Mouse (Mus musculus): ENCODE measurements around the gene Thra. TPM values are rescaled to one million over a fixed set of nuclear protein-coding genes. Genes with fewer than 3 reads are reported as not detected.
"Not testable (repeated sequence)": the region's sequence is repeated elsewhere in the genome, so short reads cannot be mapped to it uniquely, and the experiment has no call there.

Gene Thra
- polyA plus RNA-seq, 1 experiment from 2014 or later, result 9.5 TPM

DNA sequence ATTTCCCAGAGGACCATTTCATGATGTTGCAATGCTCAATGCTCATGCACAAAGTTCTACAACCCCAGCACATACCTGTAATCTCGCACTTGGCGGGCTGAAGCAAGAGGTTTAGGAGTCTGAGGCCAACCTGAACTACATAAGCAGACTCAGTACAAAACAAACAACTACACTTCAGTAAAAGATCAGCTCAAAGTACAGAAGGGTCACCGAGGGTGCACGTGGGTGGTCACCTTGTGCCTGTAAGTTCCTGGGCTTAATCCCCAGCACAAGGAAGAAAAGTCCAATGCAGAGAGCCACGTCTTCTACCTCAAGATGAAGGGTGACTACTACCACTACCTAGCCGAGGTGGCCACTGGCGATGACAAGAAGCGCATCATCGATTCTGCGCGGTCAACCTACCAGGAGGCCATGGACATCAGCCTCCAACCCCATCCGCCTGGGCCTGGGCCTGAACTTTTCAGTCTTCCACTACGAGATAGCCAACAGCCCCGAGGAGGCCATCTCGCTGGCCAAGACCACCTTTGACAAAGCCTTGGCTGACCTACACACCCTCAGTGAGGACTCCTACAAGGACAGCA, 14.4 kb upstream of the Thra start:
- Histone ChIP-seq H3K4me1 (peaks cover 12% of the 10 kb centered on the region), H3K36me3 (peaks cover 56% of the 10 kb centered on the region), H3K27me3 (ENCODE audit: low read depth, poor library complexity, severe bottlenecking) (no peaks in the 10 kb centered on the region), H3K27ac (replicated peaks) (no peak overlapping the region), H3K9me3 (replicated peaks) (no peaks in the 10 kb centered on the region), H3K4me3 (no peak overlapping the region)
- no peak for DNase-seq (ENCODE audit: low spot score)
- 95% methylated on average over 15 of the region's 15 CpGs for WGBS

DNA sequence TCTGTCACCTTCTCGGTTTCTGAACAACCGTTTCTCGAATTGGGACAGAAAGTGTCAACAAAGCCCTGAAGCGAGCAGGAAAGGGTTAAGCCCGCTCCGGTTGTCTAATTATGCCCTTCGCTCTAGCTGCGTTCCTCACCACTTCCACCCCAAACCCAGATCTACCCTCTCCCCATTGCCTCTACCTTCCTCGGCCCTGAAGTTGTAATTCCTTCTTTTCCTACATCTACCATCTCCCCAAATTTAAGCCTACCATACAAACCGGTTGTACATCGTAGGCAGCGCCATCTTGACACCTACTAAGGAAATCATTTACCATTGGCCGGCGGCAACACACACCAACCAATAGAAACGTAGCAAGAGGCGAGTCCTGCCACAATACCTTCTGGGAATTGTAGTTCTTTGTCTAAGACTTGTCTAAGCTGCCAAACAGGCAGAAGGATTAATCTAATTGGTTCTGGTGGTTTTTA, 11.3 kb upstream of the Thra start, which contains the start of gene Med24:
Med24 (minus strand) TSS at position 317 of the 470 bp plus-strand sequence.
- H3K36me3 ChIP-seq, result peaks cover 39% of the 10 kb centered on the region
- WGBS, result under 1% methylated on average over 16 of the region's 16 CpGs
- DNase-seq (ENCODE audit: low spot score), result peak; percentile 86
- H3K4me1 ChIP-seq, result peaks cover 10% of the 10 kb centered on the region
- peak within 1 kb of the TSS; percentile 64 for H3K4me3 ChIP-seq
- H3K27ac ChIP-seq (replicated peaks), result peak within 1 kb of the TSS; percentile 83
- peaks cover 2% of the 10 kb centered on the region; the same call in 1 of the 2 replicates for H3K9me3 ChIP-seq (replicated peaks)
- H3K27me3 ChIP-seq (ENCODE audit: low read depth, poor library complexity, severe bottlenecking), result no peaks in the 10 kb centered on the region

DNA sequence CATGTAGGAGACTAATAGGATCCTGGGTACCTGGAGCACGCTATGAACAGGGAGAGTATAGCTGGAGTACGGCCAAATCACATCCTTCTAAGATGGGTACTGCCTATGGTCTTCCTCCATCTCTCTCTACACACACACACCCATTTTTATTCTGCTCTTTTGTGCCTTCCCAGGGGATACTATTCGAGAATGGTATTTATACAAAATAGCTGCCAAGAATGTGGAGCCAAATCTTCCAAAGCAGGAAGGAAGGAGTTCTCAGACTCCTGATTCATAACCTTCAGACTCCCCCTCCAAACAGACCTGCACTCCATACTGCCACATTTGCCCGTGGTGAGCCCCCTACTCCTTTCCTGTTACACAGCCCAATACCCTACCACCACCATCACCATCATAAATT, 9.7 kb upstream of the Thra start:
- 79% methylated on average over 4 of the region's 4 CpGs for WGBS
- peaks cover 23% of the 10 kb centered on the region for H3K36me3 ChIP-seq
- peaks cover 10% of the 10 kb centered on the region for H3K4me1 ChIP-seq
- H3K4me3 ChIP-seq, result no peak overlapping the region
- no peaks in the 10 kb centered on the region for H3K27me3 ChIP-seq (ENCODE audit: low read depth, poor library complexity, severe bottlenecking)
- H3K9me3 ChIP-seq (replicated peaks), result peaks cover 6% of the 10 kb centered on the region; the same call in 1 of the 2 replicates
- no peak for DNase-seq (ENCODE audit: low spot score)
- no peak overlapping the region for H3K27ac ChIP-seq (replicated peaks)

DNA sequence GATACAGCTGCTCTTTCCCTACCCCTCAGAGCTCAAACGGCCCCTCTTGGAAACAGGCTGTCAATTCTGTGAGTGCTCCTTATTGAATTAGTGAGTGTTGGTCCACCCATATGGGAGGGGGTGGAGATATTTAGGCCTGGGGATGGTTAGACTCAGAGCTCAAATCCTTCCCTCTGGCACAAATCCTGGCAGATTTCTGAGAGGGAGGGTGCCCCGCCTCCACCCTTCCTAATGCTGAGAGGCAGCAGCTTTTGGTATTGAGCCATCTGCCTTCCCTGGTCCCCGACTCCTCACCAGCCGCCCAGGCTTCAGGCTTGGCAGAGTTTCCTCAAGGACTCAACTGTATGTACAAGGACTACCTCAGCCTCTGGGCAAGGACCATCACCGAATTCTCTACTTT, 9.3 kb upstream of the Thra start:
- 70% methylated on average over 5 of the region's 5 CpGs for whole genome bisulfite sequencing
- peaks cover 10% of the 10 kb centered on the region for H3K4me1 ChIP-seq
- H3K36me3 ChIP-seq, result peaks cover 19% of the 10 kb centered on the region
- peaks cover 6% of the 10 kb centered on the region; the same call in 1 of the 2 replicates for H3K9me3 ChIP-seq (replicated peaks)
- H3K27ac ChIP-seq (replicated peaks), result no peak overlapping the region
- no peak overlapping the region for H3K4me3 ChIP-seq
- no peaks in the 10 kb centered on the region for H3K27me3 ChIP-seq (ENCODE audit: low read depth, poor library complexity, severe bottlenecking)
- DNase-seq (ENCODE audit: low spot score), result no peak

DNA sequence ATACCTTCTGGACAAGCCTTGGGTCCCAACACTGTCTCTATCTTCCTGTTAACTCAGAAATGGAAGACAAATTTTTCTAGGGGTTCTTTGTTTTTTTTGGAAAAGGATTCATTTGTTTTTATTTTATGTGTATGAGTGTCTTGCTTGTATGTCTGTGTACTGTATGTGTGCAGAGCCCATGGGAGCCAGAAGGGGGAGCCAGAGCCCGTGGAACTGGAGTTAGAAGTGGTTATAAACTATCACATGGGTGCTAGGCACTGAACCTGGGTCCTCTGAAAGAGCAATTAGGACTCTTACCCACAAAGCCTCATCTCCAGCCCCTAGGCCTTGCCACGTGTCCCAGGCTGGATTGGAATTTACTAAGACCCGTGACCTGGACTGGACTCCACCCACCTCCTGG, 6.4 kb upstream of the Thra start:
- no peak overlapping the region for H3K4me3 ChIP-seq
- 81% methylated on average over 3 of the region's 3 CpGs for WGBS

DNA sequence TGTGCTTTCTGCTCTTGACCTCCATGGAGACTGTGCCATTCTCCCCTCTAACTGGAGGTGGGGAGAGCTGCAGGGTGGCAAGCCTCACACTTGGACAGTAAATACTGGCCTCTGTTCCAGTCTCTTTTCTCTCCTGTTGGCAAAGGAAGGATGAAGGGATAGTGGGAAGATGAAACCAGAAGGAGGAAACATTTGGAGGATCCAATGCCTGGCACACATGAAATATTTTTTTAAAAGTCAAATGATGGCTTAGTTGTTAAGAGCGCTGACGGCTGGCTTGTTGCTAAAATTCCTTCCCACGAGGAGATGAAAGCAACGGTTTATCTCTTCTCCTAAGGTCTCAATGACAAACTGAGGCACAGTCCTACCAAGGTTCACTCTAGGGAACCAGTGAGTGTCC, 5.3 kb upstream of the Thra start:
- peaks cover 6% of the 10 kb centered on the region; the same call in 1 of the 2 replicates for H3K9me3 ChIP-seq (replicated peaks)
- 89% methylated on average over 4 of the region's 4 CpGs for WGBS
- no peak overlapping the region for H3K27ac ChIP-seq (replicated peaks)
- no peak overlapping the region for H3K4me3 ChIP-seq
- H3K4me1 ChIP-seq, result peaks cover 21% of the 10 kb centered on the region
- no peaks in the 10 kb centered on the region for H3K27me3 ChIP-seq (ENCODE audit: low read depth, poor library complexity, severe bottlenecking)
- DNase-seq (ENCODE audit: low spot score), result no peak
- no peaks in the 10 kb centered on the region for H3K36me3 ChIP-seq

More for the DNA sequence above, 6.4 kb upstream of the Thra start:
- H3K27me3 ChIP-seq (ENCODE audit: low read depth, poor library complexity, severe bottlenecking), result no peaks in the 10 kb centered on the region
- peaks cover 6% of the 10 kb centered on the region; the same call in 1 of the 2 replicates for H3K9me3 ChIP-seq (replicated peaks)
- H3K36me3 ChIP-seq, result no peaks in the 10 kb centered on the region
- peaks cover 15% of the 10 kb centered on the region for H3K4me1 ChIP-seq
- H3K27ac ChIP-seq (replicated peaks), result no peak overlapping the region
- no peak for DNase-seq (ENCODE audit: low spot score)

DNA sequence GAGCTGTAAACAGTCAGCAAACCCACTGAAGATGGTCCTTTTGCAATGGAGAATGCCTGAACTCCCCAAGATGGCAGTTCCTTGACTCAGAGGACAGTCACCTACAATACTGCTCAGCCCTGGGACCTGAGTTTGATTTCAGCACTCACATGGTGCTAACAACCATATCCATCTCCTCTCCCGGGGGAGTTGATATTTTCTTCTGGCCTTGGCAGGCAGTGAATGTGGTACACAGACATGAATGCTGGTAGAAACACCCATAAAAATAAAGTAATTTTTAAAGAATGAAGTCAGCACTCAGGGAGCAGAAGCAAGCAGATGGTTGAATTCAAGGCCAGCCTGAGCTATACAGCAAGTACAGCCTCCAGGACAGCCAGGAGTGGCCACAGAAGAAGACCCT, 4.3 kb upstream of the Thra start:
- H3K4me3 ChIP-seq, result no peak overlapping the region
- H3K27ac ChIP-seq (replicated peaks), result no peak overlapping the region
- no peaks in the 10 kb centered on the region for H3K36me3 ChIP-seq
- H3K9me3 ChIP-seq (replicated peaks), result peaks cover 6% of the 10 kb centered on the region; the same call in 1 of the 2 replicates
- H3K4me1 ChIP-seq, result peaks cover 32% of the 10 kb centered on the region
- WGBS, result 90% methylated on average over 1 of the region's 1 CpGs
- no peak for DNase-seq (ENCODE audit: low spot score)
- H3K27me3 ChIP-seq (ENCODE audit: low read depth, poor library complexity, severe bottlenecking), result no peaks in the 10 kb centered on the region

DNA sequence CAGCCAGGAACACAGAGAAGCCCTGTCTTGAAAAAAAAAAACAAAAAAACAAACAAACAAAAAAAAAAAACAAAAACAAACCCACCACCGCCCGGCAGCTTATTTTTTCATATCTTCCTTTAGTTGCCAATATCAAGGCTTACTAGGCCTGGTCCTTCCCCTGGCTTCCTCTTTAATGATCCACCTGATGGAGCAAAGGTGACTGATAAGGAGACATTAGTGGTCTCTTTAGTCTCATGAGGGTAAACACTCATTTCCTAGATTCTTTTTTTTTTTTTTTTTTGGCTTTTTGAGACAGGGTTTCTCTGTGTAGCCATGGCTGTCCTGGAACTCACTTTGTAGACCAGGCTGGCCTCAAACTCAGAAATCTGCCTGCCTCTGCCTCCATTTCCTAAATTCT, 3.2 kb upstream of the Thra start:
- not testable (repeated sequence) for DNase-seq (ENCODE audit: low spot score); H3K4me3 ChIP-seq; H3K9me3 ChIP-seq (replicated peaks); H3K27me3 ChIP-seq (ENCODE audit: low read depth, poor library complexity, severe bottlenecking); H3K36me3 ChIP-seq; H3K27ac ChIP-seq (replicated peaks)
- WGBS, result 93% methylated on average over 2 of the region's 2 CpGs
- peaks cover 41% of the 10 kb centered on the region for H3K4me1 ChIP-seq

DNA sequence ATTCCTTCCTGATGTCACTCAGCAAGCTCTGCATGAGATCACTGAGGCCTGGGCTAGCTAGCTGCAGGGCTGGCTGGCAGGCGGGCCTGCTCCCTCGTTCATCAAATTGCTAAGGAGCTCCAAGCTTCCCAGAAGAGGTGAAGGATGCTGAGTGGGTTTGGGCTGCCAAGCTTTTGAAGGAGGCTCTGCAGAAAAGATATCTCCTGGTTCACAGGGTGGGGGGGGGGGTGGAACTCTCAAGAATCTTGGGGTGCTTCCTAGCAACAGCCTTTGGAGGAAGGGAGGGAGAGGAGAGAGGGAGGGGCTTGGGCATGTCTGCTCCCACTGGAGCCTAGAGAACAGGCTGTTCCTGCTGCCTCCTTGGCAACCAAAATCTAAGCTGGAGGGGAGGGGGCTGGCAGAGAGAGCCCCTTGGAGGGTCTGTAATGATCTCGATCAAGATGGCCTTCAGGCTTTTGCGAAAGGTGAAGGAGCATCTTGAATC, 2.0 kb upstream of the Thra start:
- Histone ChIP-seq H3K4me1 (peaks cover 53% of the 10 kb centered on the region), H3K27ac (replicated peaks) (peak overlapping the region; percentile 80), H3K27me3 (ENCODE audit: low read depth, poor library complexity, severe bottlenecking) (no peaks in the 10 kb centered on the region), H3K4me3 (peak overlapping the region; percentile 20; the same call in 1 of the 2 replicates), H3K36me3 (no peaks in the 10 kb centered on the region), H3K9me3 (replicated peaks) (peaks cover 6% of the 10 kb centered on the region; the same call in 1 of the 2 replicates)
- WGBS, result 31% methylated on average over 4 of the region's 4 CpGs
- peak; percentile 48 for DNase-seq (ENCODE audit: low spot score)

DNA sequence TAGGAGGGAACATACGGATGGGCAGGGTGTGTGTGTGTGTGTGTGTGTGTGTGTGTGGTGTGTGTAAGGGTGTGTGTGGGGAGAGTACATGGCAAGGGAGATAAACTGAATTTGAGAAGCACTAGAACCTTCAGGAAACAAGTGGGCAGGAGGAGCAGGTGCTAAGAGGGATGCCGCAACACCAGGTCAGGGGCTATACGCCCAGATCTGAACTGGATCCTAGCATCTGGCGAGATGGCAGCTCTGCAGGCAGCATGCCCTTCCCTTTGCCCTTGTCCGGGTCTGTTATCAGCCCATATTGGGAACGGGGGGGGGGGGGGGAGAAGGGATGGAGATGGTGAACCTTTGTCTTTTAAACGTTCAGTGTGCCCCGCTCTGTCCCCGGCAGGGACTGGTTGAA, 1.5 kb upstream of the Thra start:
- DNase-seq (ENCODE audit: low spot score), result no peak
- peaks cover 58% of the 10 kb centered on the region for H3K4me1 ChIP-seq
- no peaks in the 10 kb centered on the region for H3K36me3 ChIP-seq
- peak overlapping the region; percentile 20; the same call in 1 of the 2 replicates for H3K4me3 ChIP-seq
- no peaks in the 10 kb centered on the region for H3K27me3 ChIP-seq (ENCODE audit: low read depth, poor library complexity, severe bottlenecking)
- peak overlapping the region; percentile 80 for H3K27ac ChIP-seq (replicated peaks)
- 68% methylated on average over 9 of the region's 9 CpGs for WGBS
- H3K9me3 ChIP-seq (replicated peaks), result peaks cover 6% of the 10 kb centered on the region; the same call in 1 of the 2 replicates

DNA sequence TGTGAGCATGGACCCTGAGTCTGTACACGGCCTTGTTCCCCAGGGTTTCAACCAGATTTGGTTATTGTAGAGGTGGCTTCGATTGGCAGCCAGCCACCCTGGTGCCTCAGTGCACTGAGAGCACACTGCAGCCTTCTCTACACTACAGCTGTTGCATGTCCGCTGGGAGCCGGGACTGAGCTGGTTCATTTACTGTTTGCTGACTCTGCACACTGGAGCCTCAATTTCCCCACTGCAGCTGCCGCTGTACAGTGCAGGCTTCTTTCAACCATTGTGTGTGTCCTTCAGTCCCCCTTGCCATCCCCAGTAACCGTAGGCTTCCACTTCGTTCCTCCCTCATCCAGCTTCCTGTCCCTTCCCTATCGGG, 429 bp upstream of the Thra start:
- no peaks in the 10 kb centered on the region for H3K9me3 ChIP-seq (replicated peaks)
- DNase-seq (ENCODE audit: low spot score), result no peak
- peak overlapping the region; percentile 83 for H3K4me3 ChIP-seq
- no peaks in the 10 kb centered on the region for H3K36me3 ChIP-seq
- H3K4me1 ChIP-seq, result peaks cover 69% of the 10 kb centered on the region
- peak overlapping the region; percentile 98 for H3K27ac ChIP-seq (replicated peaks)
- no peaks in the 10 kb centered on the region for H3K27me3 ChIP-seq (ENCODE audit: low read depth, poor library complexity, severe bottlenecking)
- WGBS, result 20% methylated on average over 8 of the region's 8 CpGs

DNA sequence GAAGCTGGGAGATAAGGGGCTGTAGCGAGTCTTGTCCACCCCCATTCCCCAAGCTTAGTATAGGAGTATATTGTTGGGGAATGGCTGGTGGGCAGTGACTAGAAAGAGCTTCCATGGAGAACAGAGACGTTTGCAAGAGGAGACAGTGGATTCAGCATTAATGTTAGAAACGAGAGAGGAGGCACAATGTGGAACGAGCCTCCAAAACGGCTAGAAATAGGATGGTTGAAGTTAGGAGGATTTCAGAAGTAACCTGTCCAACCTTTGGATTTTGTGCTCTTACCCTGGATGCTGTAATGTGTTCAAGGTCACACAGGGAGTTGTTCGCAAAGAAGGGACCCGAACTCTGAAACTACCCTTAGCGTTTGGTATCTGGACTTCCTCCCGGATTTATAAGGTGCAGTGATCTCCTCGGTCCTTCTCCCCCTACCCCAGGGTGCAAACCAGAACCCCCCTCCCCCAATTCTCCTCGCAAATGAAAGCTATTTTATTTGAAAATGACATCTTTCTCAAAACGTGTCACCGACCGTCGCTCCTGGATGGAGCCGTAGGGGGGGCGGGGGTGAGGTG, 698 bp downstream of the Thra start:
- Histone ChIP-seq H3K36me3 (no peaks in the 10 kb centered on the region), H3K4me1 (peaks cover 80% of the 10 kb centered on the region), H3K27me3 (ENCODE audit: low read depth, poor library complexity, severe bottlenecking) (0 out of 2 replicates have a peak, but pooled peaks cover 6% of the 10 kb centered on the region), H3K4me3 (peak overlapping the region; percentile 83), H3K27ac (replicated peaks) (peak overlapping the region; percentile 98), H3K9me3 (replicated peaks) (no peaks in the 10 kb centered on the region)
- under 1% methylated on average over 17 of the region's 17 CpGs for WGBS
- DNase-seq (ENCODE audit: low spot score), result no peak

Measured in midbrain, embryonic 10.5 days (tissue).